Mouse (Mus musculus): ENCODE results near the gene Gga1. TPM values are rescaled to one million over a fixed set of nuclear protein-coding genes. Genes with fewer than 3 reads are reported as not detected.
"Not testable (repeated sequence)": the region's sequence is repeated elsewhere in the genome, so short reads cannot be mapped to it uniquely, and the experiment has no call there.

Gga1 gene
- total RNA-seq, 2 experiments from 2014 or later: 15.4 to 27.8 TPM

- ATAC-seq (replicated peaks; ENCODE audit: poor library complexity): no peak
Observed at GRCm38 (mm10) chr15:78844791-78845190, 32.2 kb upstream of the Gga1 start.

- ATAC-seq (replicated peaks; ENCODE audit: poor library complexity): no peak
Observed at GRCm38 (mm10) chr15:78845321-78845720, 31.7 kb upstream of the Gga1 start.

GRCm38 (mm10) chr15:78845867-78846266, 31.1 kb upstream of the Gga1 start:
- ATAC-seq (replicated peaks; ENCODE audit: poor library complexity): no peak

GRCm38 (mm10) chr15:78846352-78846751, 30.6 kb upstream of the Gga1 start:
- no peak for ATAC-seq (replicated peaks; ENCODE audit: poor library complexity)

- ATAC-seq (replicated peaks; ENCODE audit: poor library complexity): not testable (repeated sequence)
Observed at GRCm38 (mm10) chr15:78846805-78847204, 30.2 kb upstream of the Gga1 start.

GRCm38 (mm10) chr15:78848467-78848866, 28.5 kb upstream of the Gga1 start:
- peak; percentile 65 for ATAC-seq (replicated peaks; ENCODE audit: poor library complexity)

- no peak for ATAC-seq (replicated peaks; ENCODE audit: poor library complexity)
Observed at GRCm38 (mm10) chr15:78849485-78849884, 27.5 kb upstream of the Gga1 start.

GRCm38 (mm10) chr15:78850059-78850824, 26.7 kb upstream of the Gga1 start:
- no peak for ATAC-seq (replicated peaks; ENCODE audit: poor library complexity)

GRCm38 (mm10) chr15:78850944-78851343, 26.0 kb upstream of the Gga1 start:
- no peak for ATAC-seq (replicated peaks; ENCODE audit: poor library complexity)

GRCm38 (mm10) chr15:78851505-78852153, 25.4 kb upstream of the Gga1 start:
- ATAC-seq (replicated peaks; ENCODE audit: poor library complexity): peak; percentile 98

GRCm38 (mm10) chr15:78855303-78855965, 21.6 kb upstream of the Gga1 start, which contains the start of gene Lgals2:
TSS of gene Lgals2 (minus strand) at chr15:78855529.
- ATAC-seq (replicated peaks; ENCODE audit: poor library complexity): no peak

- no peak for ATAC-seq (replicated peaks; ENCODE audit: poor library complexity)
Observed at GRCm38 (mm10) chr15:78857009-78857408, 20.0 kb upstream of the Gga1 start.

- no peak for ATAC-seq (replicated peaks; ENCODE audit: poor library complexity)
Observed at GRCm38 (mm10) chr15:78859311-78859710, 17.7 kb upstream of the Gga1 start.

- ATAC-seq (replicated peaks; ENCODE audit: poor library complexity): no peak
Observed at GRCm38 (mm10) chr15:78859714-78860113, 17.3 kb upstream of the Gga1 start.

- no peak for ATAC-seq (replicated peaks; ENCODE audit: poor library complexity)
Observed at GRCm38 (mm10) chr15:78862280-78862679, 14.7 kb upstream of the Gga1 start.

GRCm38 (mm10) chr15:78863154-78863553, 13.8 kb upstream of the Gga1 start:
- no peak for ATAC-seq (replicated peaks; ENCODE audit: poor library complexity)

GRCm38 (mm10) chr15:78863852-78864253, 13.1 kb upstream of the Gga1 start:
- peak; percentile 63 for ATAC-seq (replicated peaks; ENCODE audit: poor library complexity)

- no peak for ATAC-seq (replicated peaks; ENCODE audit: poor library complexity)
Observed at GRCm38 (mm10) chr15:78868398-78868797, 8.6 kb upstream of the Gga1 start.

GRCm38 (mm10) chr15:78868826-78869233, 8.2 kb upstream of the Gga1 start:
- no peak for ATAC-seq (replicated peaks; ENCODE audit: poor library complexity)

GRCm38 (mm10) chr15:78869775-78870174, 7.2 kb upstream of the Gga1 start:
- ATAC-seq (replicated peaks; ENCODE audit: poor library complexity): peak; percentile 77

GRCm38 (mm10) chr15:78872021-78872608, 4.9 kb upstream of the Gga1 start:
- ATAC-seq (replicated peaks; ENCODE audit: poor library complexity): no peak

Data from megakaryocyte progenitor cell, adult 5-6 weeks (primary cell).